Mouse (Mus musculus) G1E (cell line): ENCODE results near the gene Tpcn1.

Source experiments
- CTCF ChIP-seq: IDR thresholded peaks from 2 replicates; pipeline ENCODE4 v1.5.1; 2012; ENCODE audit warnings: low read depth, low read length, inconsistent platforms, mixed read lengths
- GATA1 ChIP-seq: IDR thresholded peaks from 2 replicates; pipeline ENCODE4 v1.6.1; 2012; ENCODE audit warnings: borderline replicate concordance, low read length, inconsistent platforms, mixed read lengths
- POLR2AphosphoS5 ChIP-seq: IDR thresholded peaks from 2 replicates; pipeline ENCODE4 v1.6.1; 2012; ENCODE audit warnings: low read depth, low read length, inconsistent platforms; ENCODE audit not compliant: insufficient replicate concordance

- TF ChIP-seq CTCF = no peak
- TF ChIP-seq GATA1 = no peak
- no peak for TF ChIP-seq POLR2AphosphoS5
Observed at GRCm38 (mm10) chr5:120587940-120588568, 419 bp downstream of the Tpcn1 start.
